Mouse (Mus musculus): ENCODE data around the gene Lingo2. TPM values are rescaled to one million over a fixed set of nuclear protein-coding genes. Genes with fewer than 3 reads are reported as not detected.

Lingo2 gene
- 70.0 and 71.8 TPM in 2 replicates for polyA plus RNA-seq (2015; fragmentation: Nextera tagmentation; extraction: Ambion mirVana)

GRCm38 (mm10) chr4:36951150-36951954, at the start of gene Lingo2:
TSS of gene Lingo2 (minus strand) at chr4:36951747.
- H3K27me3 ChIP-seq (ENCODE audit: control insufficient read depth, insufficient read depth, low read depth, low read length): no peaks in the 10 kb centered on the region
- H3K4me2 ChIP-seq (ENCODE audit: low read length): peak within 1 kb of the TSS; percentile 78
- peak within 1 kb of the TSS; percentile 75 for H3K27ac ChIP-seq (ENCODE audit: low read length)
- H3K9me3 ChIP-seq (replicated peaks; ENCODE audit: control insufficient read depth, low read length, poor library complexity, severe bottlenecking): no peaks in the 10 kb centered on the region
- ATAC-seq: peak; percentile 59
- under 1% methylated on average over 59 of the region's 61 CpGs for WGBS
- H3K9ac ChIP-seq (ENCODE audit: low read depth, low read length): peak within 1 kb of the TSS; percentile 77
- H3K4me1 ChIP-seq (ENCODE audit: control insufficient read depth, insufficient read depth, low read length): 0 out of 2 replicates have a peak, but pooled peaks cover 3% of the 10 kb centered on the region
- H3K4me3 ChIP-seq (ENCODE audit: low read depth, low read length): peak within 1 kb of the TSS; percentile 64
- H3K36me3 ChIP-seq (ENCODE audit: control insufficient read depth, insufficient read depth, low read length): no peaks in the 10 kb centered on the region

GRCm38 (mm10) chr4:36973358-36973757, 21.8 kb upstream of the Lingo2 start:
- Histone ChIP-seq H3K4me1 (ENCODE audit: control insufficient read depth, insufficient read depth, low read length) (no peaks in the 10 kb centered on the region), H3K9ac (ENCODE audit: low read depth, low read length) (no peak overlapping the region), H3K4me3 (ENCODE audit: low read depth, low read length) (no peak overlapping the region), H3K36me3 (ENCODE audit: control insufficient read depth, insufficient read depth, low read length) (no peaks in the 10 kb centered on the region), H3K9me3 (replicated peaks; ENCODE audit: control insufficient read depth, low read length, poor library complexity, severe bottlenecking) (no peaks in the 10 kb centered on the region), H3K27ac (ENCODE audit: low read length) (no peak overlapping the region), H3K27me3 (ENCODE audit: control insufficient read depth, insufficient read depth, low read depth, low read length) (no peaks in the 10 kb centered on the region), H3K4me2 (ENCODE audit: low read length) (no peak overlapping the region)
- 95% methylated on average over 4 of the region's 4 CpGs for WGBS
- ATAC-seq: no peak

- H3K4me1 ChIP-seq (ENCODE audit: control insufficient read depth, insufficient read depth, low read length): 0 out of 2 replicates have a peak, but pooled peaks cover 3% of the 10 kb centered on the region
- no peaks in the 10 kb centered on the region for H3K36me3 ChIP-seq (ENCODE audit: control insufficient read depth, insufficient read depth, low read length)
- no peaks in the 10 kb centered on the region for H3K27me3 ChIP-seq (ENCODE audit: control insufficient read depth, insufficient read depth, low read depth, low read length)
- no peak overlapping the region for H3K27ac ChIP-seq (ENCODE audit: low read length)
- peak overlapping the region; percentile 78 for H3K4me2 ChIP-seq (ENCODE audit: low read length)
- H3K9ac ChIP-seq (ENCODE audit: low read depth, low read length): peak overlapping the region; percentile 77
- ATAC-seq: no peak
- 6% methylated on average over 20 of the region's 20 CpGs for WGBS
- no peaks in the 10 kb centered on the region for H3K9me3 ChIP-seq (replicated peaks; ENCODE audit: control insufficient read depth, low read length, poor library complexity, severe bottlenecking)
- H3K4me3 ChIP-seq (ENCODE audit: low read depth, low read length): peak overlapping the region; percentile 64
Measured at GRCm38 (mm10) chr4:36952431-36953429, 1.2 kb upstream of the Lingo2 start.

GRCm38 (mm10) chr4:36951955-36952215, 338 bp upstream of the Lingo2 start:
- no peak; the same call in 1 of the 2 replicates for ATAC-seq
- Histone ChIP-seq H3K4me3 (ENCODE audit: low read depth, low read length) (peak overlapping the region; percentile 64), H3K4me1 (ENCODE audit: control insufficient read depth, insufficient read depth, low read length) (0 out of 2 replicates have a peak, but pooled peaks cover 3% of the 10 kb centered on the region), H3K4me2 (ENCODE audit: low read length) (peak overlapping the region; percentile 78), H3K27me3 (ENCODE audit: control insufficient read depth, insufficient read depth, low read depth, low read length) (no peaks in the 10 kb centered on the region), H3K9ac (ENCODE audit: low read depth, low read length) (peak overlapping the region; percentile 77), H3K36me3 (ENCODE audit: control insufficient read depth, insufficient read depth, low read length) (no peaks in the 10 kb centered on the region), H3K9me3 (replicated peaks; ENCODE audit: control insufficient read depth, low read length, poor library complexity, severe bottlenecking) (no peaks in the 10 kb centered on the region), H3K27ac (ENCODE audit: low read length) (peak overlapping the region; percentile 75; the same call in 1 of the 2 replicates)
- WGBS: 2% methylated on average over 7 of the region's 7 CpGs

- Histone ChIP-seq H3K9ac (ENCODE audit: low read depth, low read length) (peak overlapping the region; percentile 77), H3K9me3 (replicated peaks; ENCODE audit: control insufficient read depth, low read length, poor library complexity, severe bottlenecking) (no peaks in the 10 kb centered on the region), H3K4me1 (ENCODE audit: control insufficient read depth, insufficient read depth, low read length) (0 out of 2 replicates have a peak, but pooled peaks cover 3% of the 10 kb centered on the region), H3K4me2 (ENCODE audit: low read length) (peak overlapping the region; percentile 78), H3K36me3 (ENCODE audit: control insufficient read depth, insufficient read depth, low read length) (no peaks in the 10 kb centered on the region), H3K27me3 (ENCODE audit: control insufficient read depth, insufficient read depth, low read depth, low read length) (no peaks in the 10 kb centered on the region), H3K4me3 (ENCODE audit: low read depth, low read length) (peak overlapping the region; percentile 64), H3K27ac (ENCODE audit: low read length) (peak overlapping the region; percentile 75)
- peak; percentile 69 for ATAC-seq
- under 1% methylated on average over 11 of the region's 11 CpGs for WGBS
Measured at GRCm38 (mm10) chr4:36950790-36951149, 777 bp downstream of the Lingo2 start.

GRCm38 (mm10) chr4:36950021-36950751, 1.4 kb downstream of the Lingo2 start:
- under 1% methylated on average over 43 of the region's 43 CpGs for WGBS
- H3K9ac ChIP-seq (ENCODE audit: low read depth, low read length): peak overlapping the region; percentile 77
- ATAC-seq: peak; percentile 90
- H3K4me1 ChIP-seq (ENCODE audit: control insufficient read depth, insufficient read depth, low read length): 0 out of 2 replicates have a peak, but pooled peaks cover 3% of the 10 kb centered on the region
- H3K27ac ChIP-seq (ENCODE audit: low read length): peak overlapping the region; percentile 75
- no peaks in the 10 kb centered on the region for H3K36me3 ChIP-seq (ENCODE audit: control insufficient read depth, insufficient read depth, low read length)
- peak overlapping the region; percentile 78 for H3K4me2 ChIP-seq (ENCODE audit: low read length)
- no peaks in the 10 kb centered on the region for H3K9me3 ChIP-seq (replicated peaks; ENCODE audit: control insufficient read depth, low read length, poor library complexity, severe bottlenecking)
- H3K4me3 ChIP-seq (ENCODE audit: low read depth, low read length): peak overlapping the region; percentile 64
- H3K27me3 ChIP-seq (ENCODE audit: control insufficient read depth, insufficient read depth, low read depth, low read length): no peaks in the 10 kb centered on the region

- no peak for ATAC-seq
- Histone ChIP-seq H3K36me3 (ENCODE audit: control insufficient read depth, insufficient read depth, low read length) (no peaks in the 10 kb centered on the region), H3K4me1 (ENCODE audit: control insufficient read depth, insufficient read depth, low read length) (no peaks in the 10 kb centered on the region), H3K4me2 (ENCODE audit: low read length) (no peak overlapping the region), H3K27me3 (ENCODE audit: control insufficient read depth, insufficient read depth, low read depth, low read length) (no peaks in the 10 kb centered on the region), H3K4me3 (ENCODE audit: low read depth, low read length) (no peak overlapping the region), H3K9ac (ENCODE audit: low read depth, low read length) (no peak overlapping the region), H3K27ac (ENCODE audit: low read length) (no peak overlapping the region), H3K9me3 (replicated peaks; ENCODE audit: control insufficient read depth, low read length, poor library complexity, severe bottlenecking) (no peaks in the 10 kb centered on the region)
- 83% methylated on average over 1 of the region's 1 CpGs for WGBS
Measured at GRCm38 (mm10) chr4:36890810-36891209, 60.7 kb downstream of the Lingo2 start.

- 92% methylated on average over 3 of the region's 3 CpGs for WGBS
Measured at GRCm38 (mm10) chr4:36890365-36890764, 61.2 kb downstream of the Lingo2 start.

More at GRCm38 (mm10) chr4:36890365-36890764, 61.2 kb downstream of the Lingo2 start:
- Histone ChIP-seq H3K27ac (ENCODE audit: low read length) (no peak overlapping the region), H3K9me3 (replicated peaks; ENCODE audit: control insufficient read depth, low read length, poor library complexity, severe bottlenecking) (no peaks in the 10 kb centered on the region), H3K36me3 (ENCODE audit: control insufficient read depth, insufficient read depth, low read length) (no peaks in the 10 kb centered on the region), H3K4me2 (ENCODE audit: low read length) (no peak overlapping the region), H3K4me1 (ENCODE audit: control insufficient read depth, insufficient read depth, low read length) (no peaks in the 10 kb centered on the region), H3K27me3 (ENCODE audit: control insufficient read depth, insufficient read depth, low read depth, low read length) (no peaks in the 10 kb centered on the region), H3K4me3 (ENCODE audit: low read depth, low read length) (no peak overlapping the region), H3K9ac (ENCODE audit: low read depth, low read length) (no peak overlapping the region)
- ATAC-seq: no peak
